Mouse (Mus musculus): ENCODE data around the gene Gm11992. TPM values are rescaled to one million over a fixed set of nuclear protein-coding genes. Genes with fewer than 3 reads are reported as not detected.

Gene Gm11992
- total RNA-seq, 4 experiments from 2014 or later: 0.11 to 0.52 (median 0.16) TPM

DNA sequence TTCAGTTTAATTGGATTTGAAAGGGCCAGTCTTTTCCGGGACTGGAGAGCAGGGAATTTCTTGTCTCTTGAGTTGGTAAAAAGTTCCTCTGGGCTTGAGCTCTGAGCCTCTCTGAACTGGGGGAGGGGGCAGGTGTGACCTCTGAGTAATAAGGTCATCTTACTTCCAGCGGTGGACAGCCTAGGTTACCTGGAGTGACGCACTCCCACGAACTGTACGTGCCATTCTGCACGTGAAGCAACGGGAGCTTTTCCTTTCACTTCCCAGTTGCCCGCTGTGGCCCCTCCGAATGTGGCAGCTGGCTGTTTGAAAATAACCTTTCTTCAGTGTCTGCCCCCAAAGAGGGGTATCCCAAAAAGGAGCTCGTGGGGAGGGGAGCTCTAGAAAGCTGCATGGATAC lies 67.7 kb downstream of the Gm11992 start:
- no peak for DNase-seq

DNA sequence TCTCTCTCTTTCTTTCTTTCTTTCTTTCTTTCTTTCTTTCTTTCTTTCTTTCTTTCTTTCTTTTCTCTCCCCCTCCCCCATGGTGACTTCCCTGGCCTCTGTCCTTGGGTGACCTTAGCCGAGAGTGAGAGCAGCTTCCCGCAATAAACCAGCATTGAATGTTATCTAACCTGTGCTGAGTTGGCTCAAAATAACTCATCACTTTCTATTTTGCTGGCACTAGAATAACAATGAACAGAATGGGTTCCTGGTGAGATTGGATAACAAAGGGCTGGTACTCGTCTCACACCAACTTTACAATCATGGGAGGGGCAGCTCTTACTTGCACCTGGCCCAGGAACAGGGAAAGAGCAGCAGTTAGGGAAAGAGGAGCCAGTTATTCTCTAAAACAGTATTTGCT lies 68.5 kb downstream of the Gm11992 start:
- no peak for DNase-seq

DNA sequence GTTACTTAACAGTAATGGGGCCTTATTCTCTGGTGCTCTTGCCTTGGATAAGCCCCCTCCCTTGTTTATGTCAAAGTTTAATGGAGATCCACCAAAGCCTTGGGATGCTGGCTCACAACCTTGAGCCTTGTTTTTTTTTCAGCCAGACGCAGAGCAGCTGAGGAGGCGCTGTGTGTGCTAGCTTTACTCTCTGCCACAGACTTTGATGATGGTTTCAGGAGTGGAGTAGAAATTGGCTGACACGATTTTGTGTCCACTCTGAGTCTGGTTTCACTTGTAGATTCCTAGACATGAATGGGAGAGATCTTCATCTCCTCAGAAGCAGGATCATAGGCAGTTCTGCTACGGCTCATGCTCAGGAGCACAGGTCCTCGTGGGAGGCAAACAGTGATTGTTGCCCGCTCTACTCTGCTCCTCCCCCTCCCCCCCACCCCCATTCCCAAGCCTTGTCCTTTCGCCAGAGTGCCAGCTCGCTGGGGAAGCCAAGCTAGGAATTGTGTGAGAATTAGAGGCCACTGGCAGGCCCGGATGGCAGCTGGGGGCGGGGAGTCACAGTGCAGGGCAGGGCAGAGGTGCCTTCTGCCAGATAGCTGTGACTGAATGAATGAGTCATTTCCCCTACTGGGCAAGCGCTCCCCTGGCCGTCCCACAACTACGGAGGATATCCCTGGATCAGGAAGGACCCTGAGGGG lies 69.1 kb downstream of the Gm11992 start:
- peak; percentile 81 for DNase-seq

DNA sequence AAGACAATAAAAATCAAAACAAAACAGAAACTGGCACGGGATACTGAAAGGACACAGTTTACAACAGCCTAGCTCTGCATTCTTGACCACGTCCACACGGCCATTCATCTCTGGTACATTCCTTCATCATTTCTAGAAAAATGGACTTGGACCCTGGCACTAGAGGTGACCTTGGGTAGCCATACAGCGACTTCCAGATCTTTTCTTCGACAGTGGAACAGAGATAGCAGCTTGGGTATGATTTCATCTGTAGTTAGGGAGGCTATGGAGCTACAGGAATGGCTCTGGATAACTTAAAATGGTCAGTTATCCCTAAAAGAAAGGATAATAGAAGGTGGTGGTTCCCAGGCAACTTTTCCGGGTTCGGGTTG lies 69.6 kb downstream of the Gm11992 start, which contains the start of gene Upp1:
Upp1 (plus strand) TSS at position 54 of the 371 bp plus-strand sequence.
- no peak for DNase-seq

DNA sequence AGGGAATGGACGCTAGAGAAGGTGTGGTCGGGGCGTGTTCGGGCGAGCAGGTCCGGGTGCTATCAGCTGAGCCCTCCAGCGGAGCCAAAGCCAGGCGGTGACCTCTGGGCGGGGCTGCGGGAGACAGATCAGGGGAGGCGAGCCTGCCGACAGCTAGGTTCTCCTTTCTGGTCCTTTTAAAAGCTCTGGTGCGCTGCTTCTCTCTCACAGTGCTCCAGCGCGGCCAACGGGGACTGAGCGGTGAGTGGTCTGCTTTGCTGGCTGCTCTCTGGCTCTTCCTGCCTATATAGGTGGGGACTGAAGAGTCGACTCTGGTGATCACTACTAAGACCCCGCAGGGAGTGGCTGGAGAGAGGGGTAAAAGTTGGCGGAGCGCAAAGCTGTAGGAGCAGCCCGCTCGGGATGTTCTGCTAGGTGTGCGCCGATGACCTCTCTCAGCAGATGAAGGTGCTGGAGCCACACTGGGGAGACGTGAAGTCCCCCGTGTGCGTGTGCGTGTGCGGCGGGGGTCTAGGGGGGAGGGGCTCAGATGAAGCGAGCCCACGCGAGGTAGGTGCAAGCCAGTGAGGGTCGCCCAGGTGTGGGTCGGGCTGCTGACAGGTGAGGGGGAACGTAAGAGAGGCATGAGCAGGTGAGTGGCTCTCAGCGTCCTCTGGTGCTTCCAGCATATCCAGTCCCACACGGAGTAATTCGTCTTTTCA lies 70.2 kb downstream of the Gm11992 start:
- DNase-seq: peak; percentile 39

Other genes starting within 250 kb of the Gm11992 start
- gene Pkd1l1, start 75.3 kb upstream of the Gm11992 start, total RNA-seq (2022): under 1 TPM; 0.05 to 0.15 (median 0.11) TPM
- 10 to 100 TPM in 2 of 4 experiments, 1 to 10 TPM in 2; 8.7 to 13.8 (median 10.2) TPM for gene Hus1, start 37.4 kb upstream of the Gm11992 start, total RNA-seq (2022)
- not detected for gene Sun3, start 397 bp downstream of the Gm11992 start, total RNA-seq (2022)
- gene Upp1, start 69.5 kb downstream of the Gm11992 start, total RNA-seq (2022): 10 to 100 TPM in 1 of 4 experiments, 1 to 10 TPM in 3; 8.0 to 10.3 (median 9.1) TPM
- gene Abca13, start 143.3 kb downstream of the Gm11992 start, total RNA-seq (2022): under 1 TPM in 3 of 4 experiments, not detected in 1; 0.03 to 0.06 (median 0.03) TPM